Mouse (Mus musculus) megakaryocyte, embryonic 14.5 days (primary cell): ENCODE measurements around the gene Olr1. TPM values are rescaled to one million over a fixed set of nuclear protein-coding genes. Genes with fewer than 3 reads are reported as not detected.

Source experiments
- H3K27me3 ChIP-seq: replicated peaks from 2 replicates; pipeline ENCODE3; 2012; ENCODE audit warnings: inconsistent platforms
- H3K36me3 ChIP-seq: replicated peaks from 2 replicates; pipeline ENCODE3; 2012; ENCODE audit warnings: low read length, inconsistent platforms, mixed read lengths
- H3K4me1 ChIP-seq: 2 replicates; pipeline ENCODE4 v1.6.1; 2012; ENCODE audit warnings: inconsistent platforms
- H3K4me3 ChIP-seq: replicated peaks from 2 replicates; pipeline ENCODE3; 2012; ENCODE audit warnings: moderate library complexity, mild to moderate bottlenecking, inconsistent platforms
- H3K9me3 ChIP-seq: 2 replicates; pipeline ENCODE4 v1.6.1; 2012; ENCODE audit warnings: inconsistent platforms
- FLI1 ChIP-seq: IDR thresholded peaks from 2 replicates; pipeline ENCODE4 v1.6.1; 2012; ENCODE audit warnings: low read length, inconsistent platforms, mixed read lengths
- GATA1 ChIP-seq: IDR thresholded peaks from 3 replicates; pipeline ENCODE4 v1.6.1; 2012; ENCODE audit warnings: mixed read lengths, low read length, inconsistent platforms, borderline replicate concordance
- polyA plus RNA-seq: library from polyadenylated mRNA; stranded (reverse); fragments of >175 nt; gene quantifications from 2 replicates; pipeline ENCODE4 v1.2.3, GENCODE M21; 2012; ENCODE audit warnings: low replicate concordance; ENCODE audit not compliant: insufficient read depth

The Olr1 gene
- polyA plus RNA-seq, 1 experiment = 0.21 TPM

DNA sequence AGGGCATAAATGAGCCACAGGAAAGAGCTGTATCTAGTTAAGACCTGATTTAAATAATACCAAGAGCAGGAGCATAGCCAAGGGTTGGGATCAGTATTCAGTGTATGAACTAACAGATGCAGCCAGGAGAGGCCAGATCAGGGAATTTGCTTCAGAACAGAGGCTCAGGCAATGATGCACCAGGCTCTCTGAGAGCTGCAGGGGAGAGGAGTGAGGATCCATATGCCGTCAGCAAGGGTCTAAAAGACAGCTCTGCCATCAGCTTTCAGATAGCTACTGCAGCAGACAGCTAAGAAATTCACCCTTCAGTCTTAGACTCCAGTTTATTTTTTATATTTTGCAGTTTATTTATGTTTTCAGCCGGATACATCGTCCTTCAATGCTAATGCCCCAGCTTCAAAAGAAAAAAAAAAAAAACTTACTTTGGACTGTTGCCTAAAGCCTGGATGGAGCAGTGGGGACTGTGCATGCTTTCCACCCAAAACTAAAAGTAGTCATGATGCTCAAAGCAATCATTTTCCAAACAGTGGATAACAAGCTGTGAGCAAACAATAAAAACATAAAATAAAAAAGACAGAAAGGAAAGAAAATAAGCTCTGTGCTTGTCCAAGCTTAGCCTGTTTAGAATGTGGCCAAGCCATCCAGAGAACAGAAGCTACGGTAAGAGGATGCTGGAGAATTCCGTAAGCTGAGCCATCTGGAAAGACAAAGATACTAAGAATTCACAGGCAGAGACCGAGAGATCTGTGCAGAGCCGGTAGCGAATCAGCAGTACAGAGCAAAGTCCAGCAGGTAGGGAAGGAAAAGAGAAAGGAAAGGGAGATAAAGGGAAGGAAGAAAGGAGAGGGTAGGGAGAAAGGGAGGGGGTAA, 26.6 kb downstream of the Olr1 start:
- H3K4me3 ChIP-seq = no peak overlapping the region
- no peaks in the 10 kb centered on the region for H3K27me3 ChIP-seq
- H3K9me3 ChIP-seq = no peaks in the 10 kb centered on the region
- no peak for TF ChIP-seq FLI1
- no peak for TF ChIP-seq GATA1
- peaks cover 23% of the 10 kb centered on the region for H3K4me1 ChIP-seq
- H3K36me3 ChIP-seq = peaks cover 64% of the 10 kb centered on the region

DNA sequence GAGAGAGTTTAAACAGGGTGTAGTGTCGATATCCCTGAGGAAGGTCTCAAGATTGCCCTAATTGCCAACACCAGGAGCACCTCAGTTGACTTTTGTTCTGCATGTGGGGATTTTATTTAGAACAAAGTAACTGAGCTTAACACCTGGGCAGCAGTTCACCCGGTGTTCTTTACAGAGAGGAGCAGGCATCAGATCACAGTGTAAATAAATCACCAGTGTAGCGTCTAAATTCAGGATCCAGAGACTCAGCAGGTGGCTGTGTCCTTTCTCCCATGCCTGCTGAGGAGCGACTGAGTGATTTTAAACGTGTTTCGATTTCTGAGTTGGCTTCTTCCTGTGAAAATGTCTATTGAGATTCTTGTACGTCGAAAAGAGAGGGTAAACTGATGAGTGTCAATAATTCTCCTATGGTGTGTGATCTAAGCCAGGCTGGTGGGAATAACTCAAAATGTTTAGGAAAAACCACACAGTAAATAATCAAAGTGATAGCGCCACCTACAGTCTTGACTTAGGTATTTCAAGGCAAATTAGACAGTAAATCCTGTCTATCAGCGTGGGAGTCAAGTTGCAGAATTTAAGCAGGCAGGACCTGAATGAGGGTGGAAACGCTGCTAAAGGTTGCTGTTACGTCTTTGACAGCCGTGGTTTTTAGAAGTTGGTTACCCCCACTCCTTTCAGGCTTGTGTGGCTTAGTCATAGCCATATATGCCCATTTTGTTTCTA, 30.4 kb downstream of the Olr1 start:
- H3K27me3 ChIP-seq = no peaks in the 10 kb centered on the region
- peaks cover 42% of the 10 kb centered on the region for H3K4me1 ChIP-seq
- peaks cover 76% of the 10 kb centered on the region for H3K36me3 ChIP-seq
- TF ChIP-seq FLI1 (no peak), GATA1 (no peak)
- peak overlapping the region; percentile 19 for H3K4me3 ChIP-seq
- H3K9me3 ChIP-seq = no peaks in the 10 kb centered on the region

DNA sequence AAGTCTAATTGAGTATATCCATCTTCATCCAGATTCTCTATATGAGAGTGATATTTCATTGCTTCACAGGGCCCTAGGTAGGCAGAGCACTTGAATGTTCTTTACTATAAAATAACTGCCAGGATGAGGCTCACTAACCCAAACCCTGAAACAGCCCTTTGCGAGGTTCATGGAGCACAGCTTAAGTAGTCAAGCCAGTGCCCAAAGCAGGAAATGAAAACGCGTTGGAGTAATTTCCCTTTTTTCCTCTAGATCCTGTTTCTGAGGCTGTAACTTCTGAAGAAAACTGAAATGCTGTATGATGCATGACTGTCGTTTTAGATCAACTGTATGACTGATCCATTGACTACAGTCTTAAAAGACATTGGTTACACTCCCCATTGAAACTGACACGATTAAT, 34.3 kb downstream of the Olr1 start:
- H3K27me3 ChIP-seq = no peaks in the 10 kb centered on the region
- no peaks in the 10 kb centered on the region for H3K9me3 ChIP-seq
- H3K36me3 ChIP-seq = peaks cover 66% of the 10 kb centered on the region
- peaks cover 48% of the 10 kb centered on the region for H3K4me1 ChIP-seq
- no peak for TF ChIP-seq GATA1
- H3K4me3 ChIP-seq = no peak overlapping the region

DNA sequence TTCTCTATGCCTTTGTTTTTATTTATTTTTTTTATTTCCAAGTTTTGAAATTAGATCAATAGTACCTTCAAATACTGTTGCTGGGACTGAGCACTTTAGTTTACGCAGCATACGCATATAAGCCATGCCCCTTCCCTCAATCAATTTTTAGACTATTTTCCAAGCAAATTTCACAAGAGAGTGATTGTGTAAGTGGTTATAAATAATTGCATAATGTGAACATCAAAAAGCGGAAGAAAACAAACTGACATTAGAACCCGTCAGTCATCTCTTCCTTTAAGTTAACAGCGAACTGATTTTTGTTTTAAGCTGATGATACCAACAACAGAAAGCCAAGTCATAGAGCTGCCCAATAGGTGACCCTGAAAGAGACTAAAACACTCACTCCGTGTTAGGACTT, 35.6 kb downstream of the Olr1 start:
- peaks cover 62% of the 10 kb centered on the region for H3K36me3 ChIP-seq
- no peak for TF ChIP-seq GATA1
- no peak for TF ChIP-seq FLI1
- H3K4me3 ChIP-seq = no peak overlapping the region
- no peaks in the 10 kb centered on the region for H3K27me3 ChIP-seq
- peaks cover 38% of the 10 kb centered on the region for H3K4me1 ChIP-seq
- H3K9me3 ChIP-seq = no peaks in the 10 kb centered on the region

DNA sequence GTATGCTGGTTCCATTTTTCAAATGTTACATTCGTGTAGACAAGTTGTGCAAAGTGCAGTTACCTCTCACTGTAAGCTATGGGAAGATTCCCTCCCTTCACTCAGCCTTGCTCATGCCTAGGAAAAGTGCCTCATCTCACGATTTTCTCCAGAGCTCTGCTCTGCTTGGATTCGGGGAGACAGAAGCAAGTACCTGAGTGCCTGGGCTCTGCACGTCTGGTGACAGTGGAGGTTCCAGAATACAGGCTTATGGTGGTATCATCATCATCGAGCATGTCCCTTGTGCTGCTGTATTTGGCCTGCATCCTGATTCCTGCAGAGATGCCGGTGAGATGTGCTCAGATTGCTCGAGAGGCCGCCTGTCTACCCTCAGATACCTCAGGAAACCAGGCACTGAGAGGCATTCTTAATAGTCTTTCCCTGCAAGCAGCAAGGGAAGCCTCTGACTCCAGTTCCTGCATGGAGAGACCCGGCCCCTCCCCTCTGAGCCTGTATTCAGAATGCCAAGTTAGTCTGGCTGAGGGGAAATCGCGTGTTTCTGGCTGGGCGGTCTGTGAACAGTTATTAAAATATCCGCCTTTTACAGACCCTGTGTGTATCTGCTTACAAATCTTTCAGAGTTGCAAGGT, 55.4 kb downstream of the Olr1 start, which contains the start of gene Clec1a:
Gene Clec1a, minus strand, starts transcription at position 590 of the 629 bp plus-strand sequence.
- Histone ChIP-seq H3K27me3 (no peaks in the 10 kb centered on the region), H3K4me3 (peak within 1 kb of the TSS; percentile 80), H3K9me3 (no peaks in the 10 kb centered on the region), H3K4me1 (peaks cover 45% of the 10 kb centered on the region), H3K36me3 (peaks cover 60% of the 10 kb centered on the region)
- TF ChIP-seq GATA1 (no peak), FLI1 (no peak)

DNA sequence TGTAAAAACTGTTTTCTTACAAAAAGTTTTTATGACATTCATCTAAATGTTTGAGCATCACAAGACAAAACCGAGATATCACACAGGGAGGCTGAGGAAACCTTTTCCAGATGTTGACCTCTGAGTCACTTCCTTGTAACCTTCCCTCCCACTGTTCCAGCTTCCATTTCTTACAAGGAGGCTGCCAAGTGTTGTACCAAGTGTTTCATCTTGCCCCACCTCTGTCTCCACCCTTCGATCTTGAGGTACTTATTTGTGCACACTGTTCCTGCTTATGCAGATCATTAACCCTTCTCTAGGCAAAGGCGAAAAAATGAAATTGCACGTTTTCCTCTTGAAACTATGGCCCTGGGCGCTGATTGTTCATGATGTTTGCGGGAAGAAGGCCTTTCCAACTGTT, 57.2 kb downstream of the Olr1 start:
- Histone ChIP-seq H3K4me3 (no peak overlapping the region), H3K9me3 (no peaks in the 10 kb centered on the region), H3K36me3 (peaks cover 65% of the 10 kb centered on the region), H3K4me1 (peaks cover 55% of the 10 kb centered on the region), H3K27me3 (no peaks in the 10 kb centered on the region)
- no peak for TF ChIP-seq GATA1
- no peak for TF ChIP-seq FLI1

DNA sequence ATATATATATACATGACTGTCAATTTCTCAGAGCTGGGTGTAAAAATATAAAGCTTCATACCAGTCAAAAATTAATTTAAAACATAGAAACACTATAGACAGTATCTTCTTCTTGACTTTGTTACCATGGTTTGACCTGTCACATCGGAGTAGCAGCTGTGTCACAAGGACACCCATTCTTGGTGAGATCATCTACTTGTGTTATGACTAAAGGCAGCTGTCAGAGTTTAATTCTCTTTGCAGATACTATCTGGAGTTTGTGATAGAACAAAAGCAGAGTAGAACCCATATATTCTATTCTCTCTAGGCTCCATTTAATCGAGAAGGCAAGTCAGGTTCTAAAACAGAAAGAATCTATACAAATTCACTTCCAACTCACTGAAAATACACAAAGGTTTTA, 68.9 kb downstream of the Olr1 start:
- Histone ChIP-seq H3K27me3 (no peaks in the 10 kb centered on the region), H3K36me3 (peaks cover 86% of the 10 kb centered on the region), H3K4me3 (no peak overlapping the region), H3K4me1 (peaks cover 21% of the 10 kb centered on the region), H3K9me3 (no peaks in the 10 kb centered on the region)
- no peak for TF ChIP-seq FLI1
- no peak for TF ChIP-seq GATA1

DNA sequence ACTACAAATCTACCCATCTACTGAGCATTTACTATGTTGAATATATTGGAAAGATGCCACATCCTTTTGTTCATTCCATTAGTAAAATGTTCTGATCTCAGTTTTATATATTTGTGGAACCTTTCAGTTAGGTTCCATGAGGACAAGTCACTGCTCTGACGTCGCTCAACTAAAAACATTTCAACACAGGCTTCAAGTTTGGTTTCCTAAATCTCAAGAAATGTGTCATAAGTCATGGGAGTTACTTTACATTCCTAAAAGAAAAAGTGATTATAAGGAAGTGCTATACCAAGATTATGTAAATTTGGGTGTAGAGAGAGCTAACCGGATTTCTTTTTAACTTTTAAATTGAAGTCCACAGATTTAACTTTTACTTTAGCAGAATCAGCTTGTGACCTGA, 70.9 kb downstream of the Olr1 start:
- peaks cover 84% of the 10 kb centered on the region for H3K36me3 ChIP-seq

More for the DNA sequence above, 70.9 kb downstream of the Olr1 start:
- Histone ChIP-seq H3K4me1 (peaks cover 41% of the 10 kb centered on the region), H3K9me3 (no peaks in the 10 kb centered on the region), H3K4me3 (no peak overlapping the region), H3K27me3 (no peaks in the 10 kb centered on the region)
- no peak for TF ChIP-seq FLI1
- no peak for TF ChIP-seq GATA1

Other genes with a start within 250 kb of the Olr1 start
- gene Cd69, start 231.7 kb downstream of the Olr1 start, polyA plus RNA-seq = 1.3 TPM in 1 of 2 replicates, not detected in the other
- gene 4922502D21Rik, start 175.4 kb downstream of the Olr1 start, polyA plus RNA-seq = not detected in 2 replicates
- gene Clec12a, start 164.5 kb downstream of the Olr1 start, polyA plus RNA-seq = 0.67 TPM in 1 of 2 replicates, not detected in the other
- not detected in 2 replicates for gene Clec12b, start 121.3 kb downstream of the Olr1 start, polyA plus RNA-seq
- gene Clec1b, start 109.9 kb downstream of the Olr1 start, polyA plus RNA-seq = 10.7 and 19.5 TPM in 2 replicates
- not detected in 2 replicates for gene Clec9a, start 98.3 kb downstream of the Olr1 start, polyA plus RNA-seq
- gene Clec1a, start 55.2 kb downstream of the Olr1 start, polyA plus RNA-seq = not detected in 2 replicates
- gene Tmem52b, start 5.4 kb upstream of the Olr1 start, polyA plus RNA-seq = not detected in 2 replicates
- gene Gabarapl1, start 26.0 kb upstream of the Olr1 start, polyA plus RNA-seq = 25.5 and 160 TPM in 2 replicates
- gene Klre1, start 70.7 kb upstream of the Olr1 start, polyA plus RNA-seq = 0.69 TPM in 1 of 2 replicates, not detected in the other
- not detected in 2 replicates for gene Klrd1, start 84.6 kb upstream of the Olr1 start, polyA plus RNA-seq
- not detected in 2 replicates for gene Klrk1, start 116.7 kb upstream of the Olr1 start, polyA plus RNA-seq
- gene Klrc3, start 136.2 kb upstream of the Olr1 start, polyA plus RNA-seq = not detected in 2 replicates
- not detected in 2 replicates for gene Klrc2, start 153.5 kb upstream of the Olr1 start, polyA plus RNA-seq
- gene Klrc1, start 171.8 kb upstream of the Olr1 start, polyA plus RNA-seq = not detected in 2 replicates
- not detected in 2 replicates for gene Klri1, start 210.0 kb upstream of the Olr1 start, polyA plus RNA-seq
- not detected in 2 replicates for gene Klri2, start 233.3 kb upstream of the Olr1 start, polyA plus RNA-seq